Mouse (Mus musculus): ENCODE results near the gene Gm28230. TPM values are rescaled to one million over a fixed set of nuclear protein-coding genes. Genes with fewer than 3 reads are reported as not detected.
A peak's percentile ranks its signal among the peaks of the same experiment; 100 is the strongest.

Gene Gm28230
- polyA plus RNA-seq, 1 experiment from 2014 or later = 0.10 TPM

- 81% methylated on average over 2 of the region's 2 CpGs for WGBS
- ATAC-seq (ENCODE audit: insufficient number of reproducible peaks, insufficient read depth, low FRiP score, low read depth) = no peak
- H3K4me2 ChIP-seq (replicated peaks; ENCODE audit: low read depth, low read length) = no peak overlapping the region
These were observed 47.8 kb downstream of the Gm28230 start for GRCm38 (mm10) chr2:74774359-74774758.

GRCm38 (mm10) chr2:74777536-74778275, 51.2 kb downstream of the Gm28230 start:
- Histone ChIP-seq H3K4me3 (ENCODE audit: low read depth, low read length) (no peak overlapping the region), H3K27ac (ENCODE audit: low read length) (no peak overlapping the region), H3K27me3 (ENCODE audit: control insufficient read depth, insufficient read depth, low read length) (no peaks in the 10 kb centered on the region), H3K4me2 (replicated peaks; ENCODE audit: low read depth, low read length) (no peak overlapping the region), H3K9ac (replicated peaks; ENCODE audit: low read depth, low read length) (no peak overlapping the region), H3K9me3 (ENCODE audit: control insufficient read depth, low read depth, low read length) (no peaks in the 10 kb centered on the region), H3K4me1 (ENCODE audit: control insufficient read depth, insufficient read depth, low read length) (no peaks in the 10 kb centered on the region), H3K36me3 (ENCODE audit: control insufficient read depth, insufficient read depth, low read length) (no peaks in the 10 kb centered on the region)
- ATAC-seq (ENCODE audit: insufficient number of reproducible peaks, insufficient read depth, low FRiP score, low read depth) = no peak
- WGBS = 67% methylated on average over 13 of the region's 13 CpGs

More at GRCm38 (mm10) chr2:74774359-74774758, 47.8 kb downstream of the Gm28230 start:
- no peaks in the 10 kb centered on the region for H3K27me3 ChIP-seq (ENCODE audit: control insufficient read depth, insufficient read depth, low read length)
- H3K9ac ChIP-seq (replicated peaks; ENCODE audit: low read depth, low read length) = no peak overlapping the region
- no peaks in the 10 kb centered on the region for H3K9me3 ChIP-seq (ENCODE audit: control insufficient read depth, low read depth, low read length)
- H3K4me3 ChIP-seq (ENCODE audit: low read depth, low read length) = no peak overlapping the region
- H3K36me3 ChIP-seq (ENCODE audit: control insufficient read depth, insufficient read depth, low read length) = no peaks in the 10 kb centered on the region
- no peaks in the 10 kb centered on the region for H3K4me1 ChIP-seq (ENCODE audit: control insufficient read depth, insufficient read depth, low read length)
- no peak overlapping the region for H3K27ac ChIP-seq (ENCODE audit: low read length)

- no peaks in the 10 kb centered on the region for H3K36me3 ChIP-seq (ENCODE audit: control insufficient read depth, insufficient read depth, low read length)
- no peaks in the 10 kb centered on the region for H3K4me1 ChIP-seq (ENCODE audit: control insufficient read depth, insufficient read depth, low read length)
- no peak overlapping the region for H3K9ac ChIP-seq (replicated peaks; ENCODE audit: low read depth, low read length)
- 86% methylated on average over 5 of the region's 5 CpGs for WGBS
- H3K4me3 ChIP-seq (ENCODE audit: low read depth, low read length) = no peak overlapping the region
- no peak overlapping the region for H3K27ac ChIP-seq (ENCODE audit: low read length)
- no peaks in the 10 kb centered on the region for H3K9me3 ChIP-seq (ENCODE audit: control insufficient read depth, low read depth, low read length)
- no peak for ATAC-seq (ENCODE audit: insufficient number of reproducible peaks, insufficient read depth, low FRiP score, low read depth)
- H3K4me2 ChIP-seq (replicated peaks; ENCODE audit: low read depth, low read length) = no peak overlapping the region
- H3K27me3 ChIP-seq (ENCODE audit: control insufficient read depth, insufficient read depth, low read length) = no peaks in the 10 kb centered on the region
These were observed 54.9 kb downstream of the Gm28230 start for GRCm38 (mm10) chr2:74781386-74781785.

GRCm38 (mm10) chr2:74795531-74795930, 69.0 kb downstream of the Gm28230 start:
- H3K4me3 ChIP-seq (ENCODE audit: low read depth, low read length) = no peak overlapping the region
- H3K4me1 ChIP-seq (ENCODE audit: control insufficient read depth, insufficient read depth, low read length) = no peaks in the 10 kb centered on the region
- no peaks in the 10 kb centered on the region for H3K27me3 ChIP-seq (ENCODE audit: control insufficient read depth, insufficient read depth, low read length)
- H3K9me3 ChIP-seq (ENCODE audit: control insufficient read depth, low read depth, low read length) = no peaks in the 10 kb centered on the region
- no peak overlapping the region for H3K4me2 ChIP-seq (replicated peaks; ENCODE audit: low read depth, low read length)
- H3K9ac ChIP-seq (replicated peaks; ENCODE audit: low read depth, low read length) = no peak overlapping the region
- no peak for ATAC-seq (ENCODE audit: insufficient number of reproducible peaks, insufficient read depth, low FRiP score, low read depth)
- 36% methylated on average over 7 of the region's 7 CpGs for WGBS
- H3K36me3 ChIP-seq (ENCODE audit: control insufficient read depth, insufficient read depth, low read length) = no peaks in the 10 kb centered on the region
- no peak overlapping the region for H3K27ac ChIP-seq (ENCODE audit: low read length)

MicroRNA genes within 50 kb of the gene (microRNA counts, 519-probe panel; counts per million panel counts)
- 2,836 counts per million, percentile 49 among the panel's probes with 10 or more counts for microRNA mmu-miR-10b

Small RNA genes within 50 kb of the gene (microRNA-seq; reads per million reads assigned to microRNA genes)
- gene Gm44463 (not detected), gene Mir10b (4,100 reads per million, percentile 86 among the genes with 10 or more reads in this experiment)

Other genes with a start within 250 kb of the Gm28230 start
- 28.2 and 28.9 TPM in 2 replicates for gene Lnpk, start 147.3 kb upstream of the Gm28230 start, polyA plus RNA-seq (2014; fragmentation: Nextera tagmentation; extraction: Ambion mirVana)
- gene Evx2, start 67.2 kb upstream of the Gm28230 start, polyA plus RNA-seq (2014; fragmentation: Nextera tagmentation; extraction: Ambion mirVana) = not detected in 2 replicates
- not detected in 2 replicates for gene Hoxd13, start 58.4 kb upstream of the Gm28230 start, polyA plus RNA-seq (2014; fragmentation: Nextera tagmentation; extraction: Ambion mirVana)
- gene Hoxd12, start 51.7 kb upstream of the Gm28230 start, polyA plus RNA-seq (2014; fragmentation: Nextera tagmentation; extraction: Ambion mirVana) = not detected in 2 replicates
- gene Hoxd11, start 47.2 kb upstream of the Gm28230 start, polyA plus RNA-seq (2014; fragmentation: Nextera tagmentation; extraction: Ambion mirVana) = not detected in 2 replicates
- gene Hoxd10, start 34.8 kb upstream of the Gm28230 start, polyA plus RNA-seq (2014; fragmentation: Nextera tagmentation; extraction: Ambion mirVana) = 0.14 TPM in 1 of 2 replicates, not detected in the other
- 0.22 and 0.41 TPM in 2 replicates for gene Hoxd9, start 29.0 kb upstream of the Gm28230 start, polyA plus RNA-seq (2014; fragmentation: Nextera tagmentation; extraction: Ambion mirVana)
- 2.6 and 2.9 TPM in 2 replicates for gene Hoxd8, start 22.1 kb upstream of the Gm28230 start, polyA plus RNA-seq (2014; fragmentation: Nextera tagmentation; extraction: Ambion mirVana)
- 14.5 and 16.2 TPM in 2 replicates for gene Hoxd3, start 14.8 kb upstream of the Gm28230 start, polyA plus RNA-seq (2014; fragmentation: Nextera tagmentation; extraction: Ambion mirVana)
- gene Hoxd4, start 14.8 kb upstream of the Gm28230 start, polyA plus RNA-seq (2014; fragmentation: Nextera tagmentation; extraction: Ambion mirVana) = 0.81 and 0.87 TPM in 2 replicates
- 0.13 TPM in 1 of 2 replicates, not detected in the other for gene Hoxd1, start 36.3 kb downstream of the Gm28230 start, polyA plus RNA-seq (2014; fragmentation: Nextera tagmentation; extraction: Ambion mirVana)
- 117 and 120 TPM in 2 replicates for gene Mtx2, start 99.1 kb downstream of the Gm28230 start, polyA plus RNA-seq (2014; fragmentation: Nextera tagmentation; extraction: Ambion mirVana)